32 mouse cellular contexts compared by ENCODE assay signal in the genomic region with DNA sequence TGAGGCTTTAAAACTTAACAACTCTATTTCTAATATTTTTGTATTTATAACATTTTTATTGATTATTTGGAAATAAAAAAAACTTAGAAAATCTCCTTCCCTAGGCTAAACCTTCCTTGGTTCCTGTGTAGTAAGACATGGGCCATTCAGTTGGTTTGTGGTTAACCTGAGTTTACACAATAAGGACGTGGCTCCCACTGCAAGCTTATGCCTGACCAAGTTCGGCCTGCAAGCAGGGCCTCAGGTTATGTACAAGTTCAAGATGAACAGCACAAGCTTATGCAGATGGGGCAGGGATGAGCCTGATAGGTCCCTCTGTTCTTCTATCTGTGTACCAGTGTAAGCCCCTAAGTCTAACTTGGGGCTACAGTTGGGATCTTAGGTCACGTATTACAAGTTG. TPM values are rescaled to one million over a fixed set of nuclear protein-coding genes. Genes with fewer than 3 reads are reported as not detected.
"Had no signal": no experiment of that assay in that cellular context is flagged by ENCODE, and none has a peak within 500 bp of the region (broad histone marks: within the 10 kb centered on the region; RNA-seq: fewer than 3 reads in every experiment).

No protein-coding gene starts in this region.

- H3K4me3 ChIP-seq: limb, embryonic 12.5 days; limb, embryonic 15.5 days; megakaryocyte, embryonic 14.5 days; midbrain, embryonic 10.5 days; midbrain, embryonic 13.5 days; myocyte; stomach, embryonic 15.5 days had no signal

- H3K4me1 ChIP-seq: limb, embryonic 15.5 days; megakaryocyte, embryonic 14.5 days; midbrain, embryonic 10.5 days; midbrain, embryonic 13.5 days; stomach, embryonic 15.5 days had no signal

- DNase-seq: kidney, adult 18-20 months; kidney, adult 9 months; kidney, postnatal 14 days; kidney, postnatal 4 days; left cerebral cortex, postnatal 4 days; lung, adult 18-20 months; lung, postnatal 14 days; lung, postnatal 4 days; right cerebral cortex, adult 18-20 months; right cerebral cortex, postnatal 14 days; right cerebral cortex, postnatal 4 days; thymus, postnatal 4 days had no signal

- ATAC-seq: midbrain, embryonic 13.5 days; midbrain, embryonic 16.5 days had no signal

RNA-seq across cellular contexts. Expression of gene 4930432M17Rik, which starts 19.1 kb away (rescaled TPM):
- total RNA-seq: layer of hippocampus, adult 18-20 months; layer of hippocampus, postnatal 14 days; left cerebral cortex, adult 8-10 months; left cerebral cortex, postnatal 14 days; left cerebral cortex, postnatal 4 days; monocyte, adult 5-6 weeks had no signal
- polyA plus RNA-seq: kidney, embryonic 16.5 days; limb, embryonic 12.5 days; limb, embryonic 15.5 days; liver, embryonic 11.5 days; liver, embryonic 14.5 days; lung, embryonic 16.5 days; midbrain, embryonic 10.5 days; midbrain, embryonic 13.5 days; midbrain, embryonic 16.5 days; myocyte; neural tube, embryonic 11.5 days; neural tube, embryonic 14.5 days; stomach, embryonic 15.5 days; thymus, adult 2 months had no signal

RNA-seq across cellular contexts. Expression of gene F3, which starts 33.6 kb away (rescaled TPM):
- total RNA-seq: monocyte, adult 5-6 weeks had no signal
